Mouse (Mus musculus): ENCODE data around the gene Wdr61. TPM values are rescaled to one million over a fixed set of nuclear protein-coding genes. Genes with fewer than 3 reads are reported as not detected.

Gene Wdr61
- polyA plus RNA-seq (2015; fragmentation: Nextera tagmentation; extraction: Ambion mirVana), result 148 and 151 TPM in 2 replicates

GRCm38 (mm10) chr9:54733921-54734638, at the start of gene Wdr61:
Gene Wdr61 (minus strand): TSS chr9:54734519.
- H3K4me3 ChIP-seq (replicated peaks; ENCODE audit: low read length), result peak within 1 kb of the TSS; percentile 58
- no peak within 1 kb of the TSS for H3K27ac ChIP-seq (ENCODE audit: low read length)
- WGBS, result under 1% methylated on average over 32 of the region's 32 CpGs
- peaks cover 6% of the 10 kb centered on the region for H3K4me1 ChIP-seq (ENCODE audit: control insufficient read depth, insufficient read depth, low read length)
- peaks cover 6% of the 10 kb centered on the region for H3K36me3 ChIP-seq (ENCODE audit: control insufficient read depth, insufficient read depth, low read length)
- no peaks in the 10 kb centered on the region for H3K27me3 ChIP-seq (ENCODE audit: control insufficient read depth, insufficient read depth, low read length)
- H3K9ac ChIP-seq (ENCODE audit: low read length), result peak within 1 kb of the TSS; percentile 70
- H3K9me3 ChIP-seq (replicated peaks; ENCODE audit: control insufficient read depth, low read length), result no peaks in the 10 kb centered on the region
- ATAC-seq (ENCODE audit: insufficient read depth, low FRiP score), result peak; percentile 98
- peak within 1 kb of the TSS; percentile 68 for H3K4me2 ChIP-seq (ENCODE audit: low read depth, low read length)

DNA sequence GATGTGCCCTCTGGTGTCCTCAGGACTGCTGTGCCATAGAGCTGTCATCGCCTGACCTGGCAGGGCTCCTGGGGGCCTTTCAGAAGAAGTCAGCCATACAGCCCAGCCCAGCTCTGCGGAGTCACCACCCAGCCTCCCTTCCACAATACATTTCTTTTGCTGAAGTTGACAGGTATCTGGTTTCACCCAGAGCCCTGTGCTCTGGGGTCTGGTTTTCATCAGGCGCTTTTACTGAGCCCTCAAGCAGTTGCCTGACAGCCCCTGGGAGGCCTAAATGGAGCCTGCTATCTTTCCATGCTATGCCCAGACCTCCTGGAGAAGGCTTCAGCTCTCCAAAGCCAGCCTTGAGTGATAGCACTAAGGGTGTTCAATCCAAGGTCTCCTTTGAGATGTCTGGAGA, 49.7 kb upstream of the Wdr61 start:
- peaks cover 8% of the 10 kb centered on the region; the same call in 1 of the 2 replicates for H3K4me1 ChIP-seq (ENCODE audit: control insufficient read depth, insufficient read depth, low read length)
- H3K27ac ChIP-seq (ENCODE audit: low read length), result no peak overlapping the region
- WGBS, result 48% methylated on average over 3 of the region's 3 CpGs
- no peaks in the 10 kb centered on the region for H3K27me3 ChIP-seq (ENCODE audit: control insufficient read depth, insufficient read depth, low read length)
- H3K4me3 ChIP-seq (replicated peaks; ENCODE audit: low read length), result no peak overlapping the region
- peak; percentile 69 for ATAC-seq (ENCODE audit: insufficient read depth, low FRiP score)
- no peaks in the 10 kb centered on the region for H3K9me3 ChIP-seq (replicated peaks; ENCODE audit: control insufficient read depth, low read length)
- no peaks in the 10 kb centered on the region for H3K36me3 ChIP-seq (ENCODE audit: control insufficient read depth, insufficient read depth, low read length)
- H3K4me2 ChIP-seq (ENCODE audit: low read depth, low read length), result no peak overlapping the region
- no peak overlapping the region for H3K9ac ChIP-seq (ENCODE audit: low read length)

- H3K36me3 ChIP-seq (ENCODE audit: control insufficient read depth, insufficient read depth, low read length), result no peaks in the 10 kb centered on the region
- peak overlapping the region; percentile 19; the same call in 1 of the 2 replicates for H3K4me2 ChIP-seq (ENCODE audit: low read depth, low read length)
- H3K9me3 ChIP-seq (replicated peaks; ENCODE audit: control insufficient read depth, low read length), result no peaks in the 10 kb centered on the region
- 0 out of 2 replicates have a peak overlapping the region, but pooled peaks have one; percentile 16 for H3K27ac ChIP-seq (ENCODE audit: low read length)
- no peak overlapping the region for H3K4me3 ChIP-seq (replicated peaks; ENCODE audit: low read length)
- no peak for ATAC-seq (ENCODE audit: insufficient read depth, low FRiP score)
- H3K27me3 ChIP-seq (ENCODE audit: control insufficient read depth, insufficient read depth, low read length), result no peaks in the 10 kb centered on the region
- peak overlapping the region; percentile 52; the same call in 1 of the 2 replicates for H3K9ac ChIP-seq (ENCODE audit: low read length)
- peaks cover 8% of the 10 kb centered on the region; the same call in 1 of the 2 replicates for H3K4me1 ChIP-seq (ENCODE audit: control insufficient read depth, insufficient read depth, low read length)
- 43% methylated on average over 15 of the region's 15 CpGs for WGBS
Observed at GRCm38 (mm10) chr9:54782504-54782903, 48.2 kb upstream of the Wdr61 start.

- no peaks in the 10 kb centered on the region for H3K36me3 ChIP-seq (ENCODE audit: control insufficient read depth, insufficient read depth, low read length)
- ATAC-seq (ENCODE audit: insufficient read depth, low FRiP score), result no peak
- no peak overlapping the region for H3K4me2 ChIP-seq (ENCODE audit: low read depth, low read length)
- H3K27me3 ChIP-seq (ENCODE audit: control insufficient read depth, insufficient read depth, low read length), result no peaks in the 10 kb centered on the region
- H3K4me1 ChIP-seq (ENCODE audit: control insufficient read depth, insufficient read depth, low read length), result peaks cover 8% of the 10 kb centered on the region; the same call in 1 of the 2 replicates
- 81% methylated on average over 8 of the region's 8 CpGs for WGBS
- H3K9me3 ChIP-seq (replicated peaks; ENCODE audit: control insufficient read depth, low read length), result no peaks in the 10 kb centered on the region
- no peak overlapping the region for H3K4me3 ChIP-seq (replicated peaks; ENCODE audit: low read length)
- no peak overlapping the region for H3K9ac ChIP-seq (ENCODE audit: low read length)
- no peak overlapping the region for H3K27ac ChIP-seq (ENCODE audit: low read length)
Observed at GRCm38 (mm10) chr9:54779280-54779679, 45.0 kb upstream of the Wdr61 start.

DNA sequence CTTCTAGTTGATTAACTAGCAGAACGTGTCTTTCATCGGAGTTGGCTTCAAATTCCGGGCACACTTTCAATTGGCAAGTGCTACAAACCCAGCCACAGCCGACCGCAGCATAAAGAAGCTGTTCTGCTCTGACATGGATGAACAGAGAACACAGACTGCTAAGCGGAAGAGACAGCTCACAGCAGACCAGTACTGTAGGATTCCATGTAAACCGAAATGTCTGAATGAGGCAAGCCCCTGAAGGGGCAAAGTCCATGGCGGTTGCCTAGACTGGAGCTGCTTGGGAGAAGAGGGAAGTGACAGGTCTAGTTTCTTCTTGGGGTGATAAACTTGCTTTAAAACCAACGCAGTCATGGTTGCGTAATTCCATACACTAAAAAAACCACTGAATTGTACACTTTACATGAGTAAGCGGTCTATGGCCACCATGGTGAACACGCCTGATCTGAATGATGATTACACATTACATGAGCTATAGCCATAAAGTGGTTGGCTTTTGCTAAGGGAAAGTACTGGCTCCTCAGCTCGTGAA, 42.2 kb upstream of the Wdr61 start:
- H3K27me3 ChIP-seq (ENCODE audit: control insufficient read depth, insufficient read depth, low read length), result no peaks in the 10 kb centered on the region
- no peak overlapping the region for H3K9ac ChIP-seq (ENCODE audit: low read length)
- no peaks in the 10 kb centered on the region for H3K36me3 ChIP-seq (ENCODE audit: control insufficient read depth, insufficient read depth, low read length)
- H3K4me3 ChIP-seq (replicated peaks; ENCODE audit: low read length), result no peak overlapping the region
- no peaks in the 10 kb centered on the region for H3K9me3 ChIP-seq (replicated peaks; ENCODE audit: control insufficient read depth, low read length)
- no peaks in the 10 kb centered on the region for H3K4me1 ChIP-seq (ENCODE audit: control insufficient read depth, insufficient read depth, low read length)
- no peak overlapping the region for H3K4me2 ChIP-seq (ENCODE audit: low read depth, low read length)
- H3K27ac ChIP-seq (ENCODE audit: low read length), result no peak overlapping the region
- 77% methylated on average over 13 of the region's 13 CpGs for WGBS
- no peak for ATAC-seq (ENCODE audit: insufficient read depth, low FRiP score)

- no peak overlapping the region for H3K4me3 ChIP-seq (replicated peaks; ENCODE audit: low read length)
- H3K9ac ChIP-seq (ENCODE audit: low read length), result no peak overlapping the region
- no peak overlapping the region for H3K27ac ChIP-seq (ENCODE audit: low read length)
- peaks cover 16% of the 10 kb centered on the region for H3K27me3 ChIP-seq (ENCODE audit: control insufficient read depth, insufficient read depth, low read length)
- peaks cover 8% of the 10 kb centered on the region for H3K4me1 ChIP-seq (ENCODE audit: control insufficient read depth, insufficient read depth, low read length)
- WGBS, result 46% methylated on average over 11 of the region's 11 CpGs
- no peak for ATAC-seq (ENCODE audit: insufficient read depth, low FRiP score)
- no peaks in the 10 kb centered on the region for H3K36me3 ChIP-seq (ENCODE audit: control insufficient read depth, insufficient read depth, low read length)
- H3K4me2 ChIP-seq (ENCODE audit: low read depth, low read length), result no peak overlapping the region
- H3K9me3 ChIP-seq (replicated peaks; ENCODE audit: control insufficient read depth, low read length), result no peaks in the 10 kb centered on the region
Observed at GRCm38 (mm10) chr9:54770140-54770780, 35.9 kb upstream of the Wdr61 start.

DNA sequence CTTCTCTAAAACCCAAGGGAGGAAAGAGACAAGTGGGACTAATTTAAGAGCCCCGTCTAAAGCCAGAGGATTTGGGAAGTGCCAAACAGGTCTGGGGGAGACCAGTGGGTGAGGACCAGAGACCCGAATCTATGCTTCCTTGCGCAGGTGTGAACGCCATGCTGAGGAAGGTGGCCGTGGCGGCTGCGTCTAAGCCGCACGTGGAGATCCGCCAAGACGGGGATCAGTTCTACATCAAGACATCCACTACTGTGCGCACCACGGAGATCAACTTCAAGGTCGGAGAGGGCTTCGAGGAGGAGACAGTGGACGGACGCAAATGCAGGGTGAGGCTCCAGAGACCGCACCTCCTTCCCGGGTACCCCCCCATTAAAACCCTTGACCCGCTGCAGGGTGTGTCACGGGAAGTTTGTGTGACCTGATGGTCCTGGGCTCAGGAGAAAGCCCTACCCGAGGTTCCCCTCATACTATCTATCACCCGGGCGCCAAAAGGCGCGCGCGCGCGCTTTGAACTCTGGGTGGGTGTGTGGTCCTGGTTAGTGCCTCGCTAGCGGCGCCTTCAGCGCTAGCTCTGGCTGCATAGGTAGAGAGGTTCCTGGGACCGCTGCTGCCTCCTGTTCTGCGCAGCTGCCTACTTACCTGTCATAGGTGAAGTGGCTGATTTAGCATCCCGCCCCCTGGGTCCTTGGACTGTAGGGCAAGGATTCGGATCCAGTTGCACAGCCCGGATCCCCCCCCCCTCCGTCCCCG, 31.2 kb upstream of the Wdr61 start:
- Histone ChIP-seq H3K27me3 (ENCODE audit: control insufficient read depth, insufficient read depth, low read length) (peaks cover 45% of the 10 kb centered on the region), H3K9ac (ENCODE audit: low read length) (peak overlapping the region; percentile 38; the same call in 1 of the 2 replicates), H3K4me2 (ENCODE audit: low read depth, low read length) (peak overlapping the region; percentile 73), H3K27ac (ENCODE audit: low read length) (no peak overlapping the region), H3K4me1 (ENCODE audit: control insufficient read depth, insufficient read depth, low read length) (peaks cover 8% of the 10 kb centered on the region), H3K36me3 (ENCODE audit: control insufficient read depth, insufficient read depth, low read length) (no peaks in the 10 kb centered on the region), H3K4me3 (replicated peaks; ENCODE audit: low read length) (peak overlapping the region; percentile 45), H3K9me3 (replicated peaks; ENCODE audit: control insufficient read depth, low read length) (no peaks in the 10 kb centered on the region)
- under 1% methylated on average over 41 of the region's 41 CpGs for WGBS
- no peak for ATAC-seq (ENCODE audit: insufficient read depth, low FRiP score)

GRCm38 (mm10) chr9:54764561-54765217, 30.4 kb upstream of the Wdr61 start, which contains the start of gene Crabp1:
Gene Crabp1 (plus strand): TSS chr9:54764748.
- no peaks in the 10 kb centered on the region for H3K9me3 ChIP-seq (replicated peaks; ENCODE audit: control insufficient read depth, low read length)
- peak within 1 kb of the TSS; percentile 45 for H3K4me3 ChIP-seq (replicated peaks; ENCODE audit: low read length)
- no peak within 1 kb of the TSS for H3K27ac ChIP-seq (ENCODE audit: low read length)
- H3K9ac ChIP-seq (ENCODE audit: low read length), result peak within 1 kb of the TSS; percentile 38
- H3K36me3 ChIP-seq (ENCODE audit: control insufficient read depth, insufficient read depth, low read length), result no peaks in the 10 kb centered on the region
- ATAC-seq (ENCODE audit: insufficient read depth, low FRiP score), result no peak; the same call in 1 of the 2 replicates
- peak within 1 kb of the TSS; percentile 73 for H3K4me2 ChIP-seq (ENCODE audit: low read depth, low read length)
- peaks cover 45% of the 10 kb centered on the region for H3K27me3 ChIP-seq (ENCODE audit: control insufficient read depth, insufficient read depth, low read length)
- WGBS, result 1% methylated on average over 39 of the region's 45 CpGs
- H3K4me1 ChIP-seq (ENCODE audit: control insufficient read depth, insufficient read depth, low read length), result peaks cover 8% of the 10 kb centered on the region

Data from stomach, embryonic 16.5 days (tissue).